Mouse (Mus musculus) embryo, embryonic 9.5 days (tissue): ENCODE results near the gene Gramd2.

Experiments
- DNase-seq: peaks from one replicate; pipeline ENCODE4 v3.0.0-alpha.2; 2017; ENCODE audit errors: extremely low spot score

Gramd2 gene

DNA sequence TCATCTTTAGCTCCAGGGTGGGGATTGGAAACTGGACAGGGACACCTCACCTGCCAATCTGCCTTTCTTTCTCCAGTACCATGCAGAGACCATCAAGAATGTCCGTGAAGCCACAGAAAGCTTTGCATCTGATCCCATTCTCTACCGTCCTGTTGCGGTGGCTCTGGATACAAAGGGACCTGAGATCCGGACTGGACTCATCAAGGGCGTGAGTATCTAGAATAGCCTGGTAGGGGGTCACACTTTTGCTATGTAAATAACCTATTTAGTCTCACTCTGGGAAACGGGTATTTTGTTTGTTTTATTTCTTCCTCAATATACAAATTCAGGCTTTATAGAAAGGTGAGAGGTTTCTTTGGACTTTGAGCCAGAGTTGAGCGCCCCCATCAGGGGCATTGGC, 11.5 kb upstream of the Gramd2 start:
- no peak for DNase-seq

- no peak for DNase-seq
Observed at GRCm38 (mm10) chr9:59669172-59669571, 10.8 kb upstream of the Gramd2 start.

DNA sequence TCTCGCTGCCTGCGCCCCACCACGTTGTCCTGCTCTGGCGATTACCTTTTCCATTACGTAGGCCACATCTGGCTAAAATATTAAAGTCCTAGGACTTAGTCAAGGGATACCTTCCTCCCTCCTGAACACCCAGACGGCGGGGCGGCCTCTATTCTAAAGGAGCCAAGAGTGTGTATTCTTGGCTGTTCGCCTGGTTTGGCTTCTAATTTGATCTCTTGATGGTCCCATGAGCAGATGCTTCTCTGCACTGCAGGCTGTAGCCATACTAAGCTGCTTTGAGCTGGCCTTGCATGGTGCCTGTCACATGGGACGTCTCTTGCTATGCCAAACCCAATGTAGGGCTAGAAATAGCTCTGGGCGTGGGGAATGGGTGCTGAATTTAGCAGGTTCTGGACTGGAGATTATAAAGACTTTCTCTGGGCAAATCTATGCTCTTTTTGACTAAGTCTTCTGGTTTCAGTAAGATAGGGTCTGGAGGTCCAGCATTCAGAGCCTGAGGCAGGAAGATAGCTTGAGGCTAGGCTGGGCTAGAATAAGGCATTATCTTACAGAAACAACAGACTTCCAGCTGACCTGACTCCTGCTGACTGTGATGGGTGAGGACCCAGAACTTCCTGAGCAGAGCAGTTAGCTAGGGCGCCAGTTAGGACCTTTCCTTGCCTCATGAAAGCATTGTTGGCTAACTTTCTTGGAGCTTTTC, 7.6 kb upstream of the Gramd2 start:
- no peak for DNase-seq

- no peak for DNase-seq
Observed at GRCm38 (mm10) chr9:59673427-59673826, 6.5 kb upstream of the Gramd2 start.

DNA sequence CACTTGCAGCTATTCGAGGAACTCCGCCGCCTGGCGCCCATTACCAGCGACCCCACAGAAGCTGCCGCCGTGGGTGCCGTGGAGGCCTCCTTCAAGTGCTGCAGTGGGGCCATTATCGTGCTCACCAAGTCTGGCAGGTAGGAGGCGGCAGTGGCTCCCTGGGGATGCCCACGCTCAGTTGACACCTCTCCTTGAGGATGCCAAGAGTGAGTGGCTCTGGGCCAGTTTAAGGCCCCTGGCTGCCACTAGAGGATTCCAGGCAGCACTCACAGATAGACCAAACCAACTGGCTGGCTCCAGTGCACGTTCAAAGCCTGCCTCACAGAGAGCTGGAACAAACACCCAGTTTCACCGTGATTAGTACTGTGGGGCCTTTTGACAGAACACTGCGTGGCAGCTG, 4.3 kb upstream of the Gramd2 start:
- no peak for DNase-seq

- DNase-seq = no peak
Observed at GRCm38 (mm10) chr9:59678313-59678712, 1.6 kb upstream of the Gramd2 start.

GRCm38 (mm10) chr9:59680534-59680875, 561 bp downstream of the Gramd2 start:
- no peak for DNase-seq

- no peak for DNase-seq
Observed at GRCm38 (mm10) chr9:59684020-59684419, 4.1 kb downstream of the Gramd2 start.

GRCm38 (mm10) chr9:59687416-59688046, 7.6 kb downstream of the Gramd2 start:
- DNase-seq = no peak

DNA sequence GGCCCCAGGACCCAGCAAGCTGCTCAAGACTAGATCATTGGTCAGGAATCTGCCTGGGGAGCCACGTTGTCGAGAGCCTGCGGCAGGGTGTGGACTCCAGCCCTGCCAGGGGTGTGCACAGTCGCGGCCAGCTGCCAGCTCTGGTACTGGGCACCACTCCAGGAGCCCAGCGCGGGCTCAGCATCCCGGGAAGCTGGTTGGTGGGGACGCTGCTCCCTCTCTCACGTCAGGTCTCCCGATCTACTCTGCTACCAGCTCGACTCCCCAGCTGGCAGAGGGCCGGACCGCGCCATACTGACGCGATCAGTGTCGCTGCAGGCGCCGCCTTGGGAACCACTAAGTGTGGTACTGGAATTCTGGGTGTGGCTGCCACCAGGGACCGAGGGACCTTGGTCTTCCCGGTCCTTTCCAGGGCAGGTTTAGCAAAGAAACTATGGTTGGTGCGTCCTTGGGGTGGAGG, 11.7 kb downstream of the Gramd2 start:
- peak; percentile 39 for DNase-seq

GRCm38 (mm10) chr9:59692145-59692544, 12.2 kb downstream of the Gramd2 start:
- no peak for DNase-seq

DNA sequence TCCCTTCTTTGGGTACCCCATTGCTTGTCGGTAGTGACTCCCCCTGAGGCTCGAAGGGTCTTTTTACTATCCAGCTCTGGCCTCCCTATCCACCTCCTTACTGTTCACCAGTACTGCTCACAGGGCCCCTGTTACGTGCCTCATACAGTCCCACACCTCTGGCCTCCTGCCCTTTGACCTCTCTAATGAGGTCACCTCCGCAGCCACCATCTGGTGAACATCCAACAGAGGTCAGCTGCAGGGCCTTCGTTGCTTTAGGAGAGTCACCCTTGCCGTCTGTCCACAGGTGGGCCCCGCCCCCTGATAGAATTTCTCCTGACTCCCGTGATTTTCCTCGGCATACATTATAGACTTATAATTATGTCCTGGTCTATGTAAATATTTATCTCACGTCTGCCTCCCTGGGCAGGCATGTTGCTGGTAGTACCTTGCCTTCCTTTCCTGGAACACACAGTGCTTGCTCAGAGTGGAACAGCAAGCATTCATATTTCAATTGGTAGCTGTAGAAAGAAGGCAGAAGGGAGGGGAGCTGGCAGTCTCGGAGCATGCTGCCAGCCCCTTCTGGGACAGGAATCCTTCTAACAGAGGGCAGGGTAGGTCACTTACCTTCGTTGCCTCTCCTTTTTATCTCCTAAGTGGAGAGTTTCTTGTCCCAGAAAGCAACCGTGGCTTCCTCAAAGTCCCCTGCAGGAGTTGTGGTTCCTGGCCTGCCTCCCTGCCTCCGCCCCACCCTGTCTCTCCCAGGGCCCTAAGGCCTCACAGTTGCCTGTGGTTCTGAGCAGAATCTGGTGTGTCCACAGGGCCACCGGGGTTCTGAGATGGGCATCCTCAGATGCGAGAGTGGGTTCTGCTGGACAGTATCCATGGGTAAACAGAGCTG, 14.9 kb downstream of the Gramd2 start:
- peak; percentile 62 for DNase-seq

DNA sequence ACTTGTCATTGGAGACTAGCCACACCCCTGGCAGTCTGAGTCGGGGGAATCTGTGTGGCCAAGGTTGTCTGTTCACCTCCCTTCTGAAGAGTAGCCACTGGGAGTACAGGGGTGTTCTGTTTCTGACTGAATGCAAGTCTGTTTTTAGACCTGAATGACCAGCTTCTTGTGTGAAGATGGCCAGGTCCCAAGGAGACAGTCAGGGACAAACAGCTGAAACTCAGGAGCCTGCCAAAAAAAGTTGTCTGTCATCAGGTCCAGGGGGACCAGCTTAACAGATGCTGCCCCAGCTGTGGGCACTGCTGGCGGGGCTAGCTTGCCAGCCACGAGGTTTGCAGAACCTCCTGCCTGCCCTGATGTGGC, 15.5 kb downstream of the Gramd2 start:
- no peak for DNase-seq

DNA sequence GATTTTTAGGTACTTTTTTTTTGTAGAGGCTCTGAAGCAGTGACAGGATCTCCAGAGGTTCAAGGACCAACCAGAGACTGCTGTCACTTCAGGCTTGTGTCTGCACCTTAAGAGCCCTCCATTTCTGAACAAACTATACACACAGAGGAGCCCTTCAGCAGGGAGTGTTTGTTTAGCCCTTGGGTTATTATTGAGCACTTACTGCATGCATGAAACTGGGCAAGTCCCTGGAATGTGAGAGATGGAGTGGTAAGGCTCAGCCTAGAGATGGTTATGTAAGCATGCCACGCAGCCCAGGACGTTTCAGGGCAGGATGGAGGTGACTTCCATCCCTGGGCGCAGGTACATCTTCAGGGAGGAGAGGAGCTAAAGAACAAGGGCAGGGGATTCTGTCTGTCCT, 16.4 kb downstream of the Gramd2 start:
- no peak for DNase-seq

DNA sequence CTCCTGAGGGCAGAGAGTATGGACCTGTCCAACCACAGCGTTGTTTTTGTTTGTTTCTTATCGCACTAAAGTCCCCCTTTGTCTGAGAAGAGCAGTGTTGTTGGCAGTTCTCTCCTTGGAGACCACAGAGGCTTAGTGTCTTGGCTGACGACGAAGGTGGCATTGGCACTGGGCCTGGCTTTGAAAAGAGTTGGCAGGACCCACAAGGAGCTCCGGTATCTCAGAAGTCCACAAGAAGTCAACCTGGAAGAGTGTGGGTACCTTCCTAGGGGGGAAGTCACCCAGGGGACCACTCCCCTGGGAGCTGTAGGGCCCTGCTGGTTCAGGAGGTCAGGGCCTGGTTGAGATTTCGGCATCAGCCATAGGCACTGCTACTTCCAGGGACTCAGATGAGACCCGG, 21.1 kb downstream of the Gramd2 start:
- no peak for DNase-seq

DNA sequence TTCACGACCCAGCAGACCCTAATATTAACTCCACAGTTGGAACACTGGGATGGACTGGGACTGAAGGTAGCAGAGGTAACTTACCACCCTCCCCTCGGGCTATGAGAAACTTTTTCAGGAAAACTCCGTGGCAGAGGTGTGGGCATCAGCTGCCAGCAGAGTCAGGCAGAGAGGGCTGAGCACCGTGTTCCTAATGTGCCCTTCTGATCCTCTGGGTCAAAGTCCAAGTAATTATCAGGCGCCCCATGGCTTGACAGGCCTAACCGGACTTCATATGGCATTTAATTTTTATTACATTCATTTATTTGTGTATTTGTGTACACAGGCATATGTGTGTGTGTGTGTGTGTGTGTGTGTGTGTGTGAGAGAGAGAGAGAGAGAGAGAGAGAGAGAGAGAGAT, 23.2 kb downstream of the Gramd2 start:
- no peak for DNase-seq

DNA sequence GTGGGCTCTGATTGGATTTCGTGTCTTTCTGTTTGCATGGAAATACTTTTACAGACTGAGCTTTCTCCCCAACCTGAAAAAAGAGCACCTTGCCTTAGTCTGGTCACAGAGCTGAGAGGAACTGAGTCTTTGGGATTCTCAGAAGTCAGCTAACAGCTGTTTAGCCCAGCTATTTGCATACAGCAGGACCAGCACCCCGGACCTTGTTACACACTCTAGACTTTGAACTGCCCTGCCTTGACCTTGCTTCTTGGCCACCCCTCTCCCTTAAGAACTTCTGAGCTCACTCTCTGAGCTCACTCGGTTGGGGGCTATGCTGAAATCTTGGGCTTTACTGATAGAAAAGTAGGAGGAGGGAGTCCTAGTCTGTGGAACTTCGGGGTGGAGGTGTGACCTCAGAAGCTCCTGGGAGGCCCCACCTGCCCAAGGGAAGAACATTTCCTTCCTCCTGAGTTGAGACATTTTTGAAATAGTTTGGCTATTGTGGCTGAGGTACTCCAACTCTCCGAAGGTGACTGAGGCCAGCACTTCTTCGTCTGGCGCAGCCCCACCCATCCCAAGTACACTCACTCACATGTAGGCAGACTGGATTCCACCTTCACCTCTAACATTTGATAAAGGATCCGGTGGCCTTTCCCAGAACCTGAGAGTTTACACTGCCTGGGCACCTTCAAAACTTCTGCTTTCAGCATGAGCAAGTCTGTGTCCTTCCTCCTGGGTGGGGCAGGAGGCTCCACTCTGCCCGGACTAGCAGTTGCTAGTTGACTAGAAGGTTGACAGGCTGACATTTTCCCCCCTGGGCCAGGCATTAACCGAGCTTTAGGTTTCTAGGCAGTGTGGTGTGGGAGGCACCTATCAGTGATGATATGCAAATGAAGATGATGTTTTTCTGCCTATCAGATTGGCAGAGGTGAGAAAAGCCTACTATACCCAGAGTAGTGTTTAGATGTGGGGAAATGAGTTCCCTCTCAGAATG, 27.2 kb downstream of the Gramd2 start:
- DNase-seq = no peak

DNA sequence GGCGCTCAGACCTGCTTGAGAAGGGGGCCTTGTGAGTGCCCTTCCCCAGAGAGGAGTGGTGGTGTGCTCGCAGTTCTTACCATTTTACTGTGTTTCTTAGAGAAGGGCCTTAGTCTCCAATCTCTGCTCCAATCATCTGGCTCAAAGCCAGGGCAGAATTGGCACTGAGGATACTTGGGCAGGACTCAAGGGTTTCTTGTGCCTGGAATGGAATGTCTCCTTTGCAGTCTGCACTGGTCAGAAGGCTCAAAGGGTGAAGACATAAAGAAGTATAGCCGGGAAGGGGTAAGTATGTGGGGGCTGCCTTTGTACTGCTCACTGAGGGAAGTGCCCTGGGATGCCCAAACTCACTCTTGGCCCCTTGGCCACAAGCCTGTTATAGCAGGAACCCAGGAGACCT, 29.3 kb downstream of the Gramd2 start:
- no peak for DNase-seq

DNA sequence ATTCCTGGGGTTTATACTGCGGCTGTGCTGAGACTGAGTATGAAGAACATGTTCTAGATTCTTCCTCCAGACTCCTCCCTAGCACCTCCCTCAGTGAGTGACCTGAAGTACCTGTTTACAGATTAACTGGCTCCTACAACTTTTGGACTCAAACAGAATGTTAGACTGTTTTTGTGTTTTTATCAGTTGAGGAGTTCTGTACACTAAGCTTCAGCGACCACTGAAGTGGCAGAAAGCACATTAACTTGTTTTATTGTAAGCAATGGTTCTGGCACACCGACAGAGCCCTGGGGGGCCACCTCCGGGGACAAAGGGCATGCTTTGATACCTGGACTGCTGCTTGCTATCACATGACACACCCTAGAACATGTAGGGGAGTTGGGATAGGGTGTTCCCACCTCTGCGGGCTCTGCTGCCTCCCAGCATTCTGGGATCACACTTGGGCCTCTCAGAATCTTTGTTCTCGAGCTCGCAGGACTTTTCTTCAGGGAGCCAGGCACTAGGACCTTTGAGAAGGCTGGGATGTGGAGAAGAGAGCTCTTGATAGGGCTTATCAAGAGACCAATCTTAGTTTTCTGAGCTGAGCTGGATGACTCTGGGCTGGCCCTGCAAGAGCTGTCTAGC, 36.4 kb downstream of the Gramd2 start:
- no peak for DNase-seq

DNA sequence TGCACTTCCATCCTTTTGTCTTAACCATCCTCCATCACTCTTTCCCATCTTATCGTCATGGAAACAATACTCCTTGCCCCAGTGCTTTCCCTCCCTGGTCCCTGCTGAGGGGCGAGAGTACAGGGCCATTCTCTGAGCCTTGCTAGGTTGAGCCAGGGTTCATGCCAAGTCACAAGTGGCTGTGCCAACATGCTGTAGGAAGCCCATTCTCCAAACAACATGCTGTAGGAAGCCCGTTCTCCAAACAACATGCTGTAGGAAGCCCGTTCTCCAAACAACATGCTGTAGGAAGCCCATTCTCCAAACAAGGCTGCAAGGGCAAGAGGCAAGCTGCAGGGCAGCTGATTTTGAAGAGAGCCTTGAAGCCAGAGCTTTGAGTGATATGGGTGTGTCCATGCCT, 38.3 kb downstream of the Gramd2 start:
- DNase-seq = no peak

DNA sequence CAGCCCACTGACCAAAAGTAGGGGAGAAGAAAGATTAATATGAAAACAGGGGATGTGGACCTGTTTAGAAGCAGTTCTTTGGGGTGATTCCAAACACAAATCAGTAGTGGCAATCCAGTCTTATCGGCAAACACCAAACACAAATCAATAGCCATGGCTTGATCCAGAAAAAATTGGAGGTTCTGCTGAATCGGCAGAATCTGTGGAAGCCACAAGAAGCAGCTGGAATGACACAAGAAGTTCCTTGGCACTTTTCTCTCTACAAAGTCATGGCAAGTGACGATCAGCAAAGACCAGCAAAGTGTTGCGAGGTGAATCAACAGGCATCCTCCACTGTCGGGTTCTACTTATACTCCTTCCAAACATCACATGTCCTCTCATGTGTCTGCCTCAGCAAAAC, 41.2 kb downstream of the Gramd2 start:
- no peak for DNase-seq
